Mouse (Mus musculus) CD4-positive helper T cell, adult 2 months (primary cell): ENCODE data around the gene Hkdc1.

Experiments used
- DNase-seq: peaks from one replicate; pipeline ENCODE4 v3.0.0-alpha.2; 2012; ENCODE audit warnings: low read depth, missing footprints, low spot score

The Hkdc1 gene

DNA sequence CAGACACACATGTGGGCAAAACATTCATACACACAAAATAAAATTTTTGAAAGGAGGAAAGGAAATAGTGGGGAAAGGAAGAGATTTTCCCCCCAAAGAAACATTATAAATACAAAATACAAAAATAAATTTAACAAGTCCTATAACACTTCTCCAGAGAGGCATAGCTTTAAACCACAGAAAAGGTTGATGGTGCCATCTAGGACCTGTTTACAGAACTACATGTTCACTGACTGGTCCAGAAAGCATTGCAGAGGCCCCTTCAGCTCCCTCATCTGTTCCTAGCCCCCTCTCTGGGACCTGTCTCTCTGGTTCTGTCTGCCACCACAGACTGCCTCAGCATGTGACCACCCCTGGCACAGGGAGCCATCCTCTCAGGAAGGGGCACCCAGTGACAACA lies 41.4 kb downstream of the Hkdc1 start:
- DNase-seq = peak; percentile 16

- DNase-seq = no peak
Measured at GRCm38 (mm10) chr10:62379808-62380207, 42.5 kb downstream of the Hkdc1 start, which contains the start of gene Hk1. Gene Hk1, minus strand, starts transcription at chr10:62379908.

DNA sequence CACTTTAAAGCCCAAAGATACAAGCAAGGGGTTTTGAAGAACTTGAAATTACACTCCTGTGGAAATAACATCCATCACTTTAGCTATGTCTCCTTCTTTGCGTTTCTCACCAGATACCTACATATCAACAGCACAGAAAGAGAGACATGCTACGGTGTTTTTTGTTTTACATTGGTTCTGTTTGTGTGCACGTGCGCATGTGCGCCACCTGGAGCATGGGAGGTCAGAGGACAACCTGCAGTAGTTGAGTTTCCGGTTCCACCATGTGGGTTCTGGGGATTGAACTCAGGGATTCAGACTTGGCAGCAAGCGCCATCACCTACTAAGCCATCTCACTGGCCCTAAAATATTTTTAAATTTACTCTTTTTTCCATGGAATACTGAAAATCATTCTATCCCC lies 63.5 kb downstream of the Hkdc1 start:
- peak; percentile 40 for DNase-seq

DNA sequence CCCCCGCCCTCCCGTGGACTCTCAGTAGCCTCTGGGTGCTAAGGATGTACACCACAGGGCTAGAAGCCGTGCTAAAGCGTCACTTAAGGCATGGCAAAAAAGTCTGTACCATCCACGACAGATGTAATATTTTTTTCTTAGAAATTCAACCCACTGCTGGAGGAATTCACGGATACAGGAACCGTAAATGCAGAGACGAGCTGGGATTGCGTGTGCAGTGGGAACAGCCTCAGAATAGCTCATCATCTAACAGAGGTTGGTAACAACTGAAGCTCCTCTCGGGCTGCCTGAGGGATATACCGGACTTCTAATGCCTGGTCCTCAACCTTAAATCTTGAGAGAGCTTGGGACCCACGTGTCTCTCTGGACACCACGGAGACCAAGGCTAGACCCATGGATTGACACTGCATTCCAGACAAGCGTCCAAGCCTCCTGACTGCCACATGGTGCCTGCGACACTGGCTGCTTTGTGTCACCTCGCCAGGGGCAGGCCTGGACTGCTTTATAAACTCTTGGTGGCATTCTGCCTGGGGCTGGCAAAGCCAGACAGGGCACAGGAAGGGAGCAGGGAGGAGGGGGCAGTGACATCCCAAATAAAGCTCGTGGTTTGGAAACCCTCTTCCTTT lies 66.1 kb downstream of the Hkdc1 start:
- no peak for DNase-seq

DNA sequence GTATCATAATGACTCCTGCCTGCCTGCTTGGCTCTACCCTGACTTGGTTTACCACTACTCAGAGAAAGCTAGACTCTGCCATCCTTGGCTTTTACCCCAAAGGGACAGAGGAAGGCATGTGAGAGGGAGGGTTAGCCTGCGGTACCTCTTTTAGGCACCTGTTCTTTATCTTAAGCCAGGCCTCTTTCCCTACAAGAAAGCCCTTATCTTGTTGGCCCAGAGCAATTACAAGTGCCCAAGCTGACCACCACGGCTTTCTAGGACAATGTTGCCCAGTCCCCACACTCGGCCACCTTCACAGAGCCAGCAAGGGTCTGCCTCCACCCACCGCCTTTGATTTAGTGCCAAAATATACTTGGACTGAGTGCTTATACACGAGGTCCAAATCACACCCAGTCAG lies 77.1 kb downstream of the Hkdc1 start:
- DNase-seq = no peak

DNA sequence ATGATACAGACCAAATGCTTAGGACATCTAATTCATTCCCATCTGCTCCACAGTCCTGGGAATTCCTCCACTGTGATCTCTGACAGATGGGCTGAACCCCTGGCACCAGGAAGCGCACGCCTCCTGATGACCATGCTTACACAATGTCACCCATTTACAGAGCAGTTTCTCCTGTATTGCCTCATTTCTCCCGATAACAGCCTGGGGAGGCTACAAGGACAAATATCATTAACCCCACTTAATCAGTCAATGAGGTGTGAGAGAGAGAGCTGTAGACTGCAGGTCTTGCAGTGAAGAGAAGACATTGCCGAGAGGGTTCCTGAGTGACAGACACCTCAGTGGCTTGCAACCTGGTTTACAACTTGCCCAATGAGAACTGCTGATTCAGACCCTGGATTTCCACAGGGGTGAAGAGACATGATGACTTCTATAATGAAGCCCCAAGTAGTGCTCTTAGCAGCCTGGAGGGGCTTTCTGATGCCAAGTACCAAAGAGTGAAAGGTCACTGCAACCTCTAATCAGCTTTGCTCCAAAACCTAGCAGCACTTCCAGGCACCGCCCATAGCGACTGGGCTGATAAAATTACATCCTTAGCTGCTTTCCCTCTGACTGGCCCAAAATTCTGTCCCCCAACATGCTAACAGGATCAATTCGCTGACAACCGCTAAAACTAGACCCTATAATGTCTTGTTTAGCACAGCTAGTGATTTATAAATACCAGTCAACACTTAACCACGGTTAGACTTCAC lies 78.1 kb downstream of the Hkdc1 start:
- no peak for DNase-seq

- DNase-seq = no peak
Measured at GRCm38 (mm10) chr10:62342512-62342911, 79.8 kb downstream of the Hkdc1 start.

GRCm38 (mm10) chr10:62341956-62342355 lies 80.3 kb downstream of the Hkdc1 start:
- DNase-seq = no peak

GRCm38 (mm10) chr10:62340991-62341390 lies 81.3 kb downstream of the Hkdc1 start:
- no peak for DNase-seq

GRCm38 (mm10) chr10:62340095-62340731 lies 82.1 kb downstream of the Hkdc1 start:
- DNase-seq = peak; percentile 98

DNA sequence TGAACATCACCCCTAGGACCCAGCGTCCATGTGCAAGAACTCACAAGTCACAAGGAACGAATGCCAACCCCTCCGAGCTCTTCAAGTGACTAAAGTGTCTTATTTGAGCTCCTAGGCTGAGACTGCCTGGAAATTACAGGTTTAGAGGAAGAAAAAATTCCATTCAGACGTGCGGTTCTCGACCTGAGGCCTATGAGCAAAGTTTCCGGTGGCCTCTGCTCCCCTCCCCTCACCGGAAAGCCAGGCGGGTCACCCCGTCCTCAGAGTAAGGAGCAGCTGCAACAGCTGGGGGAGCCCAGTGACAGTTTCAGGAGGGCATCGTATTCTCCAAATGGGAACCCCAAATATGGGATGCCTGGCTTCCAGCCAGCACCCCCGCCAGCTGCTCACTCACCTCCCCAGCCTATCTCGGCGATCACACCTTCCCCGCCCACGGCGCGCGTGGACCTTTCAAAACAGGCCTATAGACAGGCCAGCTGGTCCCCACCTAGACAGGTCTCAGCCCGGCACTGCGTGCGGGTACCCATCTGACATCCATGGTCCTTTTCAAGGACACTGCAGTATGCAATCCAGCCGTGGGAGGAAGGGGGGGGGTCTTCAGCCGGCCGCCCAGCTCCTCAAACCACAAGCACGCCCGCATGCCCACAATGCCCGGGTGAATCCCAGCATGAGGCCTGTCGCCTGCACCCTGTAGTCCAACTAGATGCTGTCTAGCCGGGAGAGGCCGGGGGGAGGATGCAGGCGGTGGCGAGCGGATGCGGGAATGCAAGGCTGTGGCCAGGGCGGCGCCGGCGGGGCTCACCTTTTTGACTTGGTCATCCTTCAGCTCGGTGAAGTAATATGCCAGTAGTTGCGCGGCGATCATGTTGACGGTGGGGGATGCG lies 82.8 kb downstream of the Hkdc1 start:
- DNase-seq = peak; percentile 81

DNA sequence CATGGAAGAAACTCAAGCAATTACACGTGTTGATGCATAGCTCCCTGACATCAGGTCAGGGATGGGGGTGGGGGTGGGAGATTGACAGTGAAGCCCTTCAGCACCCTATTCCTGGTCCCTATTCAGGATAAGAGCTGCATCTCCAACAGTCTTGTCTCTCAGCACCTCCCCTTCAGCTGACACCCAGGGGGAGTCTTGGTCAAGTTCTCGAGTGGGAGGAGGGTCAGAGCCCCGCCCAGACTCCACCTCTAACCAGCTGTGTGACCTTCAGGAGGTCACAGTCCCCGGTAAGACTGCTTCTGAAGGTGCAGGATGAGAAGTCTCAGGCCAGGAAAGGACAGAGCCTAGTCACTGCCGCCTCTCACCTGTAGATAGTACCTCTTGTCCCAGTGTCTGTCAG lies 83.7 kb downstream of the Hkdc1 start:
- peak; percentile 28 for DNase-seq

DNA sequence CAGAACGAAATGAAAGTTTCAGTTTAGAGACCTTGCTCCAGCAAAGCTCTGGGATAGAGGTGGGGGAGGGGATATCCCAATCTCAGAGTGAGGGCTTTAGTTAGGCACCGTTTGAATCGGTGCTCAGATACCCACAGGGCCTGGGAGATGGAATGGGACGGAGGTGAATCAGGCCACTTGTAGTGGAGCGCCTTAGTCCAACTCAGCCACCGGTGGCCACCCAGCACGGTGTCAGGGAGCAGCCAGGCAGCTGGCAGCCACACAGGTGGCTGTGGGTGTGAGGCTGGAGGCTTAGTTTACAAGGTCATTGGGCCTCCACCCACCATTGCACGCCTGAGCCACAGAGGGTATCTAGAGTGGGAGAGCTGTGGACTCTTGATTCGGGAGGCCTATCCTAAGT lies 84.1 kb downstream of the Hkdc1 start:
- DNase-seq = no peak

DNA sequence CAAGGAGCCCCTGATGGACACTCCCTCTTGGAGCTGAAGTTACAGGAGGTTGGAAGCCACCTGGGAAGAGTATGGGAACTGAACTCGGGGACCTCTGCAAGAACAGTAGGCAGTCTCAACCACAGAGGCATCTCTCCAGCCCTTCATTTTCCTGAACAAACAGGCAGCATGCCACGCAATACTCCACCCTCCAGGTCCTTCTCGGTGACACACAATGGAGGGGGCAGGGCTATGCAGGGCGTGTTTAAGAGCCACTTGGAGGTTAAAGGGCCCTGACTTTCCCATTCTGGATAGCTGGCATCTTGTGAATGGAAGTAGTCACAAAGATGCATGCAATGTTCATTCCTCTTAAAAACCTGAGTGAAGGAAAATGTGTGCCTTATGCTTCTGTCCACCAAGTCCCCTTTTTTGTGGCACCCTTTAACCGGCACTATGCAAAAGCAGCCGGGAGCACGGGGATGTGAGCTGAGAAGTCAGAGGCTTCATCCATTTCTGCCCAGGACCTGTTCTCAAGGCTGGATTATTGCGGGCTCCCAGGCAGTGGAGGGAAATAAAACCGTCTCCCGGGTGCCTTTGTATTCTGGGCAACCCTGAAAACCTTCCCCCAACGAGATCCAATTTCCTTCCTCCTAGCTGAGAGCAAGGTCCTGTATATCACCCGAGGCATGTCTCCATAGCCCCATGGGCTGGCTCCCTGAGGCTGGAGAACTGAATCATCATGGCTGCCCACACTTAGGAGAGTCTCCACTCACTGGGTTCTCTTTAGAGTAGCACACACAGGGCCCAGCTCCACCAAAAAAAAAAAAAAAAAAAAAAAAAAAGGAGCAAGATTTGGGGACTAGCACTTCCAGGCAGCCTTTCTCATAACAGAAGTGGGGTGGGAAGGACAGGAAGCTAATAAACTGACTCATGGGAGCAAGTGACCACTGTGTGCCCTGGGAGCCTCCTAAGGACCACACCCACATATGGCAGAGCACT lies 85.4 kb downstream of the Hkdc1 start:
- DNase-seq = no peak

- peak; percentile 21 for DNase-seq
Measured at GRCm38 (mm10) chr10:62335423-62335776, 86.9 kb downstream of the Hkdc1 start.

DNA sequence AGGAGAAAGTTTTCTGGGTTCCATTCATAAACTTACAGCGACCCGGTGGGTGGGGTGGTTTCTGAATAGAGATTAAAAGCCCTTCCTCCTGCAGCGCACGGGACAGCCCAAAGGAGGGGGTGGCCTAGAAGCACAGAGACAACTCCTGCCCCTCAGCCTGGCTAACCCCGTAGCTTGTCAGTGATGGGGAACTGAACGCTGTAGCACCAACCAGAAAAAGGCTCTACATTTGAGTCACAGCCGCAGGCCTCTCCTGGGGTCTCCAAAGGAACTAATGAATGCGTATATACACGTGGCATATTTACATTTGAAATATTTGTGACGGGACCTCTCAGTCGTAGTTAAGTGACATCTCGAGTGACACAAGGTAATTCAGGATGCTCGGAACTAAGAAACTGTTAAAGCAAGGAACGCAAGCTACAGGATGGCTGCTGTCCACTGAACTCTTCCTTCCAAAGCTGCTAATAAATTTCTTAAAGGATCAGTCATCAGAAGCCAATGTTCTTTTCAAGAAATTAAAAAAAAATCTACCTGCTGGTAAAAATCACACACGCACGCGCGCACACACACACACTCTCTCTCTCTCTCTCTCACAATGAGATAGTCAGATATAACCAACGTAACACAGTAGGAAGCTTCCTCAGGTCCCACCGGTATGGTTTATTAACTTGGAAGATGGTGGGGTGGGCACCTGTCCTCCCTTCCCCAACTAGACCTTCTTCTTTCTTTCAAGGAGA lies 87.4 kb downstream of the Hkdc1 start:
- no peak for DNase-seq

GRCm38 (mm10) chr10:62333269-62333668 lies 89.0 kb downstream of the Hkdc1 start:
- no peak for DNase-seq
